Mouse (Mus musculus) Patski (cell line): Measurements from ENCODE around the gene Setdb1. TPM values are rescaled to one million over a fixed set of nuclear protein-coding genes. Genes with fewer than 3 reads are reported as not detected.
A peak's percentile ranks its signal among the peaks of the same experiment; 100 is the strongest.
"Not testable (repeated sequence)": the region's sequence is repeated elsewhere in the genome, so short reads cannot be mapped to it uniquely, and the experiment has no call there.

ENCODE experiments used
- ATAC-seq: fragments of 100-300 bp; one replicate; pipeline ENCODE4 v1.8.0; 2021
- CTCF ChIA-PET: fragments of 350-600 bp; sonication (Branson Sonifier 250); formaldehyde crosslinking; loops from one replicate; lab custom pipeline; 2022; ENCODE audit warnings: inconsistent platforms; lab: Charles Lee
- POLR2A ChIA-PET: fragments of 350-600 bp; sonication (Branson Sonifier 250); formaldehyde crosslinking; loops from one replicate; lab custom pipeline; 2022; ENCODE audit warnings: antibody characterized with exemption, inconsistent platforms; lab: Charles Lee
- DNase-seq: peaks from one replicate; pipeline ENCODE4 v3.0.0-alpha.2; 2011; ENCODE audit warnings: low read depth, low spot score
- H3K27me3 ChIP-seq: fragments of 371-371 bp; one replicate; pipeline ENCODE4 v1.5.1; 2021
- CTCF ChIP-seq: fragments of 100-300 bp; IDR thresholded peaks from one replicate; pipeline ENCODE4 v1.5.1; 2021
- in situ Hi-C: fragments of 300-500 bp; cut with MboI; formaldehyde crosslinking; loops from 3 replicates; pipeline ENCODE4 v1.11.1; 2018; ENCODE audit warnings: low pct_unique_long_range_greater_than_20kb, mixed read lengths
- polyA plus RNA-seq: library from polyadenylated mRNA; unstranded; gene quantifications from one replicate; pipeline ENCODE4 v1.2.3, GENCODE M21; 2021

The Setdb1 gene
- polyA plus RNA-seq, 1 experiment from 2014 or later = 58.6 TPM

- ChIA-PET CTCF (interaction anchor here (0.9 to 4.6 kb wide), 5 partner anchors 10 to 102 kb away, joined by 3 to 33 read pairs (median 3); no protein-coding TSS in a partner anchor), POLR2A (interaction anchor here (0.6 kb wide), 1 partner anchor 436 kb away, joined by 3 read pairs; no protein-coding TSS in a partner anchor)
- TF ChIP-seq CTCF = peak; percentile 59
- DNase-seq, ATAC-seq, H3K27me3 ChIP-seq: not testable (repeated sequence)
- in situ Hi-C loops = loop anchor here (10.0 kb wide), 1 partner anchor 116 kb away; no protein-coding TSS in a partner anchor
Observed at GRCm38 (mm10) chr3:95348343-95348742, 8.7 kb downstream of the Setdb1 start.

- ChIA-PET POLR2A (no interaction called here), CTCF (interaction anchor here (4.6 kb wide), 1 partner anchor 8 kb away, joined by 33 read pairs; no protein-coding TSS in a partner anchor)
- in situ Hi-C loops = loop anchor here (10.0 kb wide), 1 partner anchor 118 kb away; no protein-coding TSS in a partner anchor
- H3K27me3 ChIP-seq = no peaks in the 10 kb centered on the region
- DNase-seq (no peak), ATAC-seq (no peak)
- TF ChIP-seq CTCF = no peak
Observed at GRCm38 (mm10) chr3:95346454-95346853, 10.5 kb downstream of the Setdb1 start.

GRCm38 (mm10) chr3:95343356-95344000 lies 13.5 kb downstream of the Setdb1 start:
- in situ Hi-C loops = loop anchor here (10.0 kb wide), 1 partner anchor 121 kb away; no protein-coding TSS in a partner anchor
- H3K27me3 ChIP-seq, DNase-seq, ATAC-seq, POLR2A ChIA-PET: not testable (repeated sequence)
- CTCF ChIA-PET = interaction anchor here (1.4 to 2.7 kb wide), 2 partner anchors 33 to 107 kb away, joined by 5 to 6 read pairs; no protein-coding TSS in a partner anchor

- ATAC-seq (no peak), DNase-seq (no peak)
- ChIA-PET POLR2A (no interaction called here), CTCF (interaction anchor here (0.9 to 6.6 kb wide), 2 partner anchors 10 to 27 kb away, joined by 4 to 33 read pairs; no protein-coding TSS in a partner anchor)
- in situ Hi-C loops = no loop called here
- no peak for TF ChIP-seq CTCF
- no peaks in the 10 kb centered on the region for H3K27me3 ChIP-seq
Observed at GRCm38 (mm10) chr3:95338251-95338650, 18.8 kb downstream of the Setdb1 start.

- DNase-seq = no peak
- H3K27me3 ChIP-seq = no peaks in the 10 kb centered on the region
- no peak for ATAC-seq
- ChIA-PET CTCF (interaction anchor here (1.2 to 6.6 kb wide), 5 partner anchors 11 to 114 kb away, joined by 3 to 33 read pairs (median 4); no protein-coding TSS in a partner anchor), POLR2A (interaction anchor here (0.8 kb wide), 1 partner anchor 13 kb away, joined by 3 read pairs; no protein-coding TSS in a partner anchor)
- no peak for TF ChIP-seq CTCF
- in situ Hi-C loops = no loop called here
Observed at GRCm38 (mm10) chr3:95337345-95337744, 19.7 kb downstream of the Setdb1 start.

GRCm38 (mm10) chr3:95331528-95331927 lies 25.5 kb downstream of the Setdb1 start:
- in situ Hi-C loops = no loop called here
- ChIA-PET POLR2A (interaction anchor here (0.7 kb wide), 2 partner anchors 124 to 127 kb away, joined by 4 to 6 read pairs; no protein-coding TSS in a partner anchor), CTCF (interaction anchor here (1.3 kb wide), 1 partner anchor 21 kb away, joined by 4 read pairs; no protein-coding TSS in a partner anchor)

GRCm38 (mm10) chr3:95328803-95329404 lies 28.1 kb downstream of the Setdb1 start:
- ChIA-PET CTCF (interaction anchor here (1.0 to 2.3 kb wide), 3 partner anchors 10 to 122 kb away, joined by 3 to 8 read pairs (median 4); no protein-coding TSS in a partner anchor), POLR2A (interaction anchor here (1.0 to 1.2 kb wide), 2 partner anchors 10 to 48 kb away, joined by 5 read pairs; no protein-coding TSS in a partner anchor)
- no peaks in the 10 kb centered on the region for H3K27me3 ChIP-seq
- peak; percentile 21 for ATAC-seq
- peak; percentile 47 for DNase-seq
- in situ Hi-C loops = no loop called here
- TF ChIP-seq CTCF = no peak

More at GRCm38 (mm10) chr3:95331528-95331927, 25.5 kb downstream of the Setdb1 start:
- DNase-seq = no peak
- no peak for TF ChIP-seq CTCF
- no peak for ATAC-seq
- no peaks in the 10 kb centered on the region for H3K27me3 ChIP-seq

GRCm38 (mm10) chr3:95324454-95325144 lies 32.4 kb downstream of the Setdb1 start:
- in situ Hi-C loops = no loop called here
- no peak for ATAC-seq
- POLR2A ChIA-PET = interaction anchor here (0.6 to 1.2 kb wide), 2 partner anchors 13 to 84 kb away, joined by 3 to 4 read pairs; no protein-coding TSS in a partner anchor
- no peaks in the 10 kb centered on the region for H3K27me3 ChIP-seq
- no peak for DNase-seq
- TF ChIP-seq CTCF = no peak
- CTCF ChIA-PET = interaction anchor here (1.1 to 2.6 kb wide), 3 partner anchors 10 to 23 kb away, joined by 3 to 12 read pairs (median 7); partner anchors contain the start of gene Cers2

- H3K27me3 ChIP-seq = no peaks in the 10 kb centered on the region
- no peak for ATAC-seq
- in situ Hi-C loops = no loop called here
- CTCF ChIA-PET = interaction anchor here (0.6 to 1.2 kb wide), 2 partner anchors 11 to 14 kb away, joined by 3 read pairs; no protein-coding TSS in a partner anchor
- POLR2A ChIA-PET = interaction anchor here (0.8 to 1.2 kb wide), 2 partner anchors 9 to 14 kb away, joined by 3 read pairs; partner anchors contain the start of gene Cers2
- DNase-seq = no peak
- no peak for TF ChIP-seq CTCF
Observed at GRCm38 (mm10) chr3:95323429-95323828, 33.6 kb downstream of the Setdb1 start.
